Mouse (Mus musculus): ENCODE results near the gene Stard9. TPM values are rescaled to one million over a fixed set of nuclear protein-coding genes. Genes with fewer than 3 reads are reported as not detected.

Gene Stard9
- total and polyA plus RNA-seq, 3 experiments: 0.50 to 1.1 TPM; not detected in 1

- TF ChIP-seq USF2 (IDR thresholded peaks at IDR 0.05; ENCODE audit: borderline replicate concordance in 1 of 2, insufficient read depth in 1 of 2, low read depth in 1 of 2, low read length in 2 of 2) (no peak), POLR2AphosphoS2 (IDR thresholded peaks at IDR 0.05; ENCODE audit: low read length) (no peak), MEF2A (IDR thresholded peaks at IDR 0.05; ENCODE audit: extremely low read depth, insufficient replicate concordance, low read depth, low read length, poor library complexity, severe bottlenecking) (no peak), EP300 (IDR thresholded peaks at IDR 0.05; ENCODE audit: low read depth in 1 of 2, low read length in 2 of 2) (peak; percentile 57 to 59), MYC (IDR thresholded peaks at IDR 0.05; ENCODE audit: low read depth, low read length) (no peak)
Observed at GRCm38 (mm10) chr2:120697767-120698166, 68.8 kb downstream of the Stard9 start (continued).

- Histone ChIP-seq H3K9ac (ENCODE audit: control insufficient read depth, low read depth, low read length, poor library complexity, severe bottlenecking) (peak overlapping the region; percentile 26; the same call in 1 of the 2 replicates), H3K27ac (ENCODE audit: control insufficient read depth, low read depth, low read length) (peak overlapping the region; percentile 48), H3K4me1 (ENCODE audit: control insufficient read depth in 1 of 2, insufficient read depth in 2 of 2, low read length in 2 of 2) (peaks cover 2 to 31% of the 10 kb centered on the region in 2 experiments; a peak in 3 of 4 replicates), H3K79me2 (ENCODE audit: control insufficient read depth, insufficient read depth, low read length, poor library complexity) (no peaks in the 10 kb centered on the region), H3K4me3 (ENCODE audit: control insufficient read depth in 1 of 2, insufficient read depth in 1 of 2, low read depth in 2 of 2, low read length in 2 of 2) (peak overlapping the region; percentile 25 to 58), H3K27me3 (ENCODE audit: control insufficient read depth in 1 of 2, insufficient read depth in 2 of 2, low read length in 2 of 2) (no peaks in the 10 kb centered on the region), H3K9me3 (replicated peaks; ENCODE audit: insufficient read depth, low read length) (no peaks in the 10 kb centered on the region), H3K36me3 (ENCODE audit: control insufficient read depth in 1 of 2, insufficient read depth in 2 of 2, low read length in 2 of 2) (peaks cover 0 to 10% of the 10 kb centered on the region in 2 experiments; a peak in 2 of 4 replicates)
- DNase-seq (ENCODE audit: low read depth, low spot score): peak; percentile 70
- TF ChIP-seq BHLHE40 (IDR thresholded peaks at IDR 0.05; ENCODE audit: borderline replicate concordance, low read depth, low read length): peak; percentile 26; the same call in 1 of the 2 replicates
- TF ChIP-seq RAD21 (IDR thresholded peaks at IDR 0.05; ENCODE audit: low read depth, low read length): no peak
- peak; percentile 53 for TF ChIP-seq GATA1 (IDR thresholded peaks at IDR 0.05; ENCODE audit: low read depth, low read length)
- TF ChIP-seq MAFK (IDR thresholded peaks at IDR 0.05; ENCODE audit: borderline replicate concordance, low read depth, low read length): no peak
- peak in 1 of 2 experiments; percentile 19; a peak in 1 of 4 replicates for TF ChIP-seq EP300 (IDR thresholded peaks at IDR 0.05; ENCODE audit: low read depth in 1 of 2, low read length in 2 of 2)
Observed at GRCm38 (mm10) chr2:120700379-120700885, 71.5 kb downstream of the Stard9 start.

- Histone ChIP-seq H3K4me3 (ENCODE audit: control insufficient read depth in 1 of 2, insufficient read depth in 1 of 2, low read depth in 2 of 2, low read length in 2 of 2) (no peak overlapping the region), H3K4me1 (ENCODE audit: control insufficient read depth in 1 of 2, insufficient read depth in 2 of 2, low read length in 2 of 2) (peaks cover 2 to 25% of the 10 kb centered on the region in 2 experiments; a peak in 3 of 4 replicates), H3K9ac (ENCODE audit: control insufficient read depth, low read depth, low read length, poor library complexity, severe bottlenecking) (no peak overlapping the region), H3K27ac (ENCODE audit: control insufficient read depth, low read depth, low read length) (no peak overlapping the region), H3K9me3 (replicated peaks; ENCODE audit: insufficient read depth, low read length) (no peaks in the 10 kb centered on the region), H3K36me3 (ENCODE audit: control insufficient read depth in 1 of 2, insufficient read depth in 2 of 2, low read length in 2 of 2) (peaks cover 0 to 7% of the 10 kb centered on the region in 2 experiments; a peak in 2 of 4 replicates), H3K27me3 (ENCODE audit: control insufficient read depth in 1 of 2, insufficient read depth in 2 of 2, low read length in 2 of 2) (no peaks in the 10 kb centered on the region), H3K79me2 (ENCODE audit: control insufficient read depth, insufficient read depth, low read length, poor library complexity) (no peaks in the 10 kb centered on the region)
- TF ChIP-seq POLR2AphosphoS2 (IDR thresholded peaks at IDR 0.05; ENCODE audit: low read length): no peak
- no peak for TF ChIP-seq NRF1 (IDR thresholded peaks at IDR 0.05; ENCODE audit: insufficient read depth, low read depth, low read length, poor library complexity, severe bottlenecking)
- TF ChIP-seq TCF12 (IDR thresholded peaks at IDR 0.05; ENCODE audit: low read depth, low read length): no peak
- no peak for TF ChIP-seq HCFC1 (IDR thresholded peaks at IDR 0.05; ENCODE audit: low read depth, low read length)
- TF ChIP-seq KAT2A (conservative IDR thresholded peaks at IDR 0.05; ENCODE audit: low read depth, low read length): no peak
- TF ChIP-seq RAD21 (IDR thresholded peaks at IDR 0.05; ENCODE audit: low read depth, low read length): no peak
- TF ChIP-seq CHD1 (IDR thresholded peaks at IDR 0.05; ENCODE audit: low read depth, low read length): no peak
- TF ChIP-seq UBTF (IDR thresholded peaks at IDR 0.05; ENCODE audit: borderline replicate concordance, insufficient read depth, low read depth, low read length): no peak
- TF ChIP-seq TBP (IDR thresholded peaks at IDR 0.05; ENCODE audit: low read depth, low read length): no peak
- no peak for TF ChIP-seq MAX (IDR thresholded peaks at IDR 0.05; ENCODE audit: low read length)
- TF ChIP-seq USF2 (IDR thresholded peaks at IDR 0.05; ENCODE audit: borderline replicate concordance in 1 of 2, insufficient read depth in 1 of 2, low read depth in 1 of 2, low read length in 2 of 2): no peak
- no peak for TF ChIP-seq EP300 (IDR thresholded peaks at IDR 0.05; ENCODE audit: low read depth in 1 of 2, low read length in 2 of 2)
- no peak for TF ChIP-seq ZNF384 (IDR thresholded peaks at IDR 0.05; ENCODE audit: low read depth, low read length)
- no peak for DNase-seq (ENCODE audit: low read depth, low spot score)
Observed at GRCm38 (mm10) chr2:120702675-120703074, 73.8 kb downstream of the Stard9 start.
